Mouse (Mus musculus) spleen, adult 12 weeks (tissue): ENCODE results near the gene Tmem82.
A peak's percentile ranks its signal among the peaks of the same experiment; 100 is the strongest.
"Not testable (repeated sequence)": the region's sequence is repeated elsewhere in the genome, so short reads cannot be mapped to it uniquely, and the experiment has no call there.

ENCODE experiments used
- DNase-seq: peaks from one replicate; pipeline ENCODE4 v3.0.0; 2022; ENCODE audit warnings: low spot score

The Tmem82 gene

GRCm38 (mm10) chr4:141574789-141575702, 43.4 kb downstream of the Tmem82 start:
- peak; percentile 69 for DNase-seq

- no peak for DNase-seq
Observed at GRCm38 (mm10) chr4:141573359-141573966, 45.0 kb downstream of the Tmem82 start.

DNA sequence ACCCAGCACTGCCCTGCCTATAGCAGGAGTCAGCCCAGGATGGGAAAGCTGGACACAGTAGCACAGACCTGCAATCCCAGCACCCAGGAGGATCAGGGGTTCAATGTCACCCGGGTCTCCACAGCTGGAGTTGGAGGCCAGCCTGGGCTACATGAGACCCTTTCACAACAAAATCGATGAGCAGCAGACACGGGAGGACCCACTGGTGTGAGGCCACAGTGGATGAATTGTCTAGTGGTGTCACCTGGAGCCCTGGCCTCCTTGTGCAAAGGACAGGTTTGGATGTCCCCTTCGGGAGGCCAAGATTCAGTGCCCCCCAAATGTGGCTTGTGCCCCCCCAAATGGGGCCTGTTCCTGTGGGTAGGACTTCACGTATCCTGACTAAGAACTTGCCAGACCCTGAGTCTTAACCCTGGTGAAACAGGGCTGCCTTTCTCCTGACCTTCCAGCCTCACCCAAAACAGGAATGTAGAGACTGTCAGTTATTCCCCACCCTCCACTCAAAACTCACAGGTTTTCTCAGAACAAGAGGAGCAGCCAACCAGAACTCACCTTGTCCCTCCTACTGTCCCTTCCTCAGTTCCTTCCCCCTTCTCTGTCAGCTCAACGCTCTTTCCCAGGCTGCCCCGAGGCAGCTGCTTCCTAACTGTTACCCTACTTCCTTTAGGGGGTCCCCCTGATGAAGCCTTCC, 45.6 kb downstream of the Tmem82 start:
- no peak for DNase-seq

- no peak for DNase-seq
Observed at GRCm38 (mm10) chr4:141571934-141572333, 46.5 kb downstream of the Tmem82 start.

GRCm38 (mm10) chr4:141571337-141571739, 47.1 kb downstream of the Tmem82 start:
- no peak for DNase-seq

GRCm38 (mm10) chr4:141570821-141571220, 47.6 kb downstream of the Tmem82 start:
- no peak for DNase-seq

GRCm38 (mm10) chr4:141570004-141570403, 48.4 kb downstream of the Tmem82 start:
- no peak for DNase-seq

DNA sequence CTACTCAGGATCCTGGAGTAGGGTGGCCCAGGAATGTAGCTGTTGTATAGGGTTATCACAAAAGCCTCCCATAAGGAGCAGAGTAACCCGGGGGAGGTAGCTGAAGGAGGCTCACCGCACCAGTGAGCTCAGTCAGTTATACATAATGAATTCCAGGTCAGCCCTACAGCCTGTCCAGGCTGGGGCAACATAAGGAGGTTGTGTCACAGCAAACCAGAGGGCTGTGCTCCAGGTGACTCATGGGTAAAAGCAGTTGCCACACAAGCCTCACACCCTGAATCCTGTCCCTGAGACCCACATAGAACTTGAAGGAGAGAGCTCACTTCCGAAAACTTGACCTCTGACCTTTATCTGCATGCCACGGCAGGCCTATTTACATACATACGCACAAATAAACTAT, 49.5 kb downstream of the Tmem82 start:
- DNase-seq = no peak

- not testable (repeated sequence) for DNase-seq
Observed at GRCm38 (mm10) chr4:141567174-141567573, 51.3 kb downstream of the Tmem82 start.

GRCm38 (mm10) chr4:141566187-141566586, 52.2 kb downstream of the Tmem82 start:
- DNase-seq = no peak

- no peak for DNase-seq
Observed at GRCm38 (mm10) chr4:141565325-141565724, 53.1 kb downstream of the Tmem82 start.

DNA sequence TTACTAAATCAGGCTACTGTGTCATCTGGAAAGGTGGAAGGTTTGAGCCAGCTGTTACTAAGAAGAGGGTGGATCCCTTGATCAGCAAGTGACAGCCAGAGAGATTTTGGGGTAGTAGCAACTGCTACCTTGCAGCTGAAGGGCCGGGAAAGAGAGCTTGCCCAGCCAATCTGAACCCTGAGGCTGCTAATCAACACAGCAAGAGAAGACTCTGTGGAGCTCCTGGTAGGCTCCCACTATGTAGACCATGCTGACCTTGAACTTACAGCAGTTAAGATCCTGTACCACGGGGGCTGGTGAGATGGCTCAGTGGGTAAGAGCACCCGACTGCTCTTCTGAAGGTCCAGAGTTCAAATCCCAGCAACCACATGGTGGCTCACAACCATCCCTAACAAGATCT, 53.8 kb downstream of the Tmem82 start:
- DNase-seq = no peak

DNA sequence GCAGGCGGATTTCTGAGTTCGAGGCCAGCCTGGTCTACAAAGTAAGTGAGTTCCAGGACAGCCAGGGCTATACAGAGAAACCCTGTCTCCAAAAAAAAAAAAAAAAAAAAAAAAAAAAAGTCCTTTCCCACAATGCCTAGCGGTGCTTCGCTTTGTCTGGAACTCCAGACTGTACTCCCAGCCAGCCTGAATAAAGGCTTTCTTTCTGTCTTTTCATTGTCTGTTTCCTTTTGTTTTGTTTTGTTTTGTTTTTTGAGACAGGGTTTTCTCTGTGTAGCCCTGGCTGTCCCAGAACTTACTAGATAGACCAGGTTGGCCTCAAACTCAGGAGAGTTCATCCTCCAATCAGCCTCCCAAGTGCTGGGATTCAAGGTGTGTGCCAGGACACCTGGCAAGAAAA, 54.2 kb downstream of the Tmem82 start:
- no peak for DNase-seq
